Mouse (Mus musculus) kidney, adult 8-10 months (tissue): ENCODE measurements around the gene Cyp2d11.

Source experiments
- DNase-seq, 2 experiments: peaks; one replicate each; pipeline ENCODE4 v3.0.0; 2022

Cyp2d11 gene

GRCm38 (mm10) chr15:82379871-82380713 lies 13.7 kb downstream of the Cyp2d11 start, which contains the start of gene Cyp2d22:
Gene Cyp2d22, minus strand, starts transcription at chr15:82380260.
- DNase-seq, result peak; percentile 68 to 72

GRCm38 (mm10) chr15:82379511-82379870 lies 14.3 kb downstream of the Cyp2d11 start:
- DNase-seq, result peak in 1 of 2 experiments; percentile 45

GRCm38 (mm10) chr15:82378261-82379180 lies 15.3 kb downstream of the Cyp2d11 start:
- no peak for DNase-seq

- no peak for DNase-seq
Measured at GRCm38 (mm10) chr15:82377701-82378100, 16.1 kb downstream of the Cyp2d11 start.

- DNase-seq, result peak; percentile 51 to 68
Measured at GRCm38 (mm10) chr15:82376393-82377138, 17.3 kb downstream of the Cyp2d11 start.

DNA sequence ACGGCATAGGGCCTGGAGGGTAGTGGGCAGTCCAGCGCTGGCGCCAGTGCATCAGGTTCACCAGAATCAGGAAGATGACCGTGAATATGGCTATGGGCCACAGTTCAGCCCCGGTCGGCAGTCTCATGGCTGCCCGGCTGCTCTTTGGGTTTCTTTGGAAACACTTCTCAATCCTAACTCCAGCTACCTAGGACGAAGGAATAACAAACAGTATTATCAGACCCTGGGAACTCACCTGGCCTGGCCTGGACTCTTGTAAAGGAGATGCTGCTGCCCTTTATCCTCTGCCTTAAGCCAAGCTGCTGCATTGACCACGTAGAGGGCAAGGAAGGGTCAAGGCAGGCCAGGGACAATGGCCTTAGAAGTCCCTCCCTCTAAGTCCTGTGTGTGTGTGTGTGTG lies 18.0 kb downstream of the Cyp2d11 start:
- no peak for DNase-seq

DNA sequence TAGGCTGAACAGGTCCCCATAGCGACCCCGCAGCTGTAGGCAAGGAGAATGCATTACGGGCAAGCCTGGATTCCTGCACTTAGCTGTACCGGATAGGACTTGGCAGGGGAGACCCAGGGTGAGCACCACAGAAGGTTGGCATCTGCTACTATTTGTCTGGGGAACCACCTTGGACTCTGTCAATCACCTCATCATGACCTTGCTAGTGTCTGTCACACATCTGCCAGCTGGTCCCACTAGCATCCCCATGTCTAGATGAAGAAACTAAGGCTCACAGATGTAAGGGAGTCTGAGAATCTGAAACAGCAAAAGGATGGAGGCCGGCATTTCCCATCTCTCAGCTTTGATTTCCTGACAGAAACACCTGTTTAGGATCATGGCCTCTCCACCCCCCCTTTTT lies 19.4 kb downstream of the Cyp2d11 start:
- no peak for DNase-seq

- DNase-seq, result no peak
Measured at GRCm38 (mm10) chr15:82372991-82373390, 20.8 kb downstream of the Cyp2d11 start.

GRCm38 (mm10) chr15:82372446-82372845 lies 21.4 kb downstream of the Cyp2d11 start:
- no peak for DNase-seq

DNA sequence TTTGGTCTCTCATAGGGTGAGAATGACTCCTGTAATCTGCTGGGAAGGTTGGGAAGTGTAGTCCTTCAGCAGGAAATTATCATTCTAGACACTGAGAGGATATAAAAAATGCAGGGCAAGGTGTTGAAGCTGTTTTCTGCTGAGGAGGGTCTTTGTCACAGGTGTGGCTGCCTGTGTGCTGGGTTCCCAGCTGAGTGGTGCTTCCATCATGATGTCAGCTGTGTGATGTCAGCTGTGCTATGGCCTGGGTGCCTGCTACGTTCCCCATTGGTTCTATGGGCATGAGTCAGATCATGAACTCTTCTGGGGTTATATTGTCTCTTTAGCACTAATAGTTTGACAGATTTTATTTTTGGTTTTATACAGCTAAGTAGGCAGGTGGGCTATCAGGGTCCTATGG lies 25.0 kb downstream of the Cyp2d11 start:
- DNase-seq, result peak in 1 of 2 experiments; percentile 0

- DNase-seq, result peak in 1 of 2 experiments; percentile 0
Measured at GRCm38 (mm10) chr15:82368146-82368545, 25.7 kb downstream of the Cyp2d11 start.

- DNase-seq, result peak in 1 of 2 experiments; percentile 1
Measured at GRCm38 (mm10) chr15:82364561-82364960, 29.3 kb downstream of the Cyp2d11 start.

DNA sequence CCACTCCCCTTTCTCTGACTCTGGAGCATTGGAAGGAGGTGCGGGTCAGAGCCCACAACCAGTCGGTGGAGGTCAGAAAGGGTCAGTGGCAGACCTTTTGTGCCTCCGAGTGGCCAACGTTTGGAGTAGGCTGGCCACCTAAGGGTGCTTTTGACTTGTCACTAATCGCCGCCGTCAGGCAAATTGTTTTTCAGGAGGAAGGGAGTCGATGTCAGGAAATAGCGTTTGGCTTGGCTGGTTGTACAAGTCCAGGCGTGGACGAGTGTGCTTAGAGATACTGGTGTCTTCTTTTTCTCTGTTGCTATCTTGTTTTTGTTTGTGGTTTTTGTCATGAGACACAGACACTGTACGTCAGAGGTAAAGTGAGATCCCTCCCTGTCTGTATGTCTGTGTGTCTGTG lies 30.0 kb downstream of the Cyp2d11 start:
- DNase-seq, result peak in 1 of 2 experiments; percentile 0

GRCm38 (mm10) chr15:82362234-82362633 lies 31.6 kb downstream of the Cyp2d11 start:
- DNase-seq, result peak in 1 of 2 experiments; percentile 25

DNA sequence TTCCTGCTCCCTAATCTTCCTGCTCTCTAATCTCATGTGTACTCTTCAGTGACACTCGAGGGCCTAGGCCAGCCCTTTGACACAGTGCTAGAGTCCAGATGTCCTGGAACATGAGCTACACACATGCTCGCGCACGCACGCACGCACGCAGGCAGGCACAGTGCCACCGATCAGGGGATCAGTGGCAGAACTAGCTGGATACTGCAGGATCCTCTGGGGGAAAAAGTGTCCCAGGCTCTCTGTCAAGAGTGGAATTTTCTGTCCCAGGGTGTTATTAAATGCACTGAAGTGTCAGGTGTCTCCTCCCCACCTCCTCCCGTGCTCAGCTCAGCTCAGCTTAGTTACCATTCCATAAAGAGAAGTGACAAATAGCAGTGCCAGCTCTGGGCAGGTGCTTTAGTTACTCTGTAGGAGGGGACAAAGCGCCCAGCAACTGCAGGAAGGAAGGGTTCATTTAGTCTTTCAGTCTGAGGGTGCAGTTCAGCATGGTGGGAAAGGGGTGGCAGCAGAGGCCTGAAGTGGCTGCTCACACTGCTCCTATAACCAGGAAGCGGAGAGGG lies 32.3 kb downstream of the Cyp2d11 start:
- DNase-seq, result peak in 1 of 2 experiments; percentile 45

DNA sequence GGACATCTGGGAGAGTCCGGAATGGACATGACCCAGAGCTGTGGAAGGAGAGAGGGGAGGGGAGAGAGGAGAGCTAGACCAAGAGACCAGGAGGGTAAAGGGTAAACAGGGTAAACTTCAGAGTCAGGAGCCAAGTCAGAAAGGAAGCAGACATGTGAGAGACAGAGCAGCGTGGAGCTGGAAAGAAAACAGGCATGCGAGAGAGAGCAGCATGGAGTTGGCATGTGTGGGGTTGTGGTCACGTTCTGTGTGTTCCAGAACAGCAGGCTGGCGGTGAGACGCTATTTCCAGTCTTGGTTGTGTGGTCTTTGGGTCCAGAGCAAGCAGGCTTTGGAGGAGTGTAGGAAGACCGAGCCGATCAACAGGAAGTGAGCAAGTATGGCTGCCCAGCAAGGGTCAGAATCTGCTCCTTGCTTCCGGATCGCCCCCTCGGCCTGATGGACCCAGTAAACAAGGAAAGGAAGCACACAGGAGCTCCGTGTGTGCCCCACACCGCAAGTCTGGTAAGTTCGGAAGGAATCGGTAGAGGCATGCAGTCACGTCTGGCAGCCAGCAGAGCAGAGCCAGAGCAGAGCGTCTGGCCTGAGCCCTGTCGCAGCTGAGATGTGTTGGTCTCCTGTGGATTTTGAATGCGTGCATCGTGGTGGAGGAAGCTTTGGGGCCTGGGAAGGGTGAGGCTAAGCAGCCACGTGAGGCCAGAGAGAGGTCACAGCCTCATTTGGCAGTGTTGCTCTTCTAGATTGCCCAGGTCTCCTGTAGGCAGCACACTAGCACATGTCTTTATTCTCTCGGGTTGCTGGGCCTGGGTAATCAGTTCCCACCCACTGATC lies 35.2 kb downstream of the Cyp2d11 start:
- DNase-seq, result peak; percentile 58 to 73

DNA sequence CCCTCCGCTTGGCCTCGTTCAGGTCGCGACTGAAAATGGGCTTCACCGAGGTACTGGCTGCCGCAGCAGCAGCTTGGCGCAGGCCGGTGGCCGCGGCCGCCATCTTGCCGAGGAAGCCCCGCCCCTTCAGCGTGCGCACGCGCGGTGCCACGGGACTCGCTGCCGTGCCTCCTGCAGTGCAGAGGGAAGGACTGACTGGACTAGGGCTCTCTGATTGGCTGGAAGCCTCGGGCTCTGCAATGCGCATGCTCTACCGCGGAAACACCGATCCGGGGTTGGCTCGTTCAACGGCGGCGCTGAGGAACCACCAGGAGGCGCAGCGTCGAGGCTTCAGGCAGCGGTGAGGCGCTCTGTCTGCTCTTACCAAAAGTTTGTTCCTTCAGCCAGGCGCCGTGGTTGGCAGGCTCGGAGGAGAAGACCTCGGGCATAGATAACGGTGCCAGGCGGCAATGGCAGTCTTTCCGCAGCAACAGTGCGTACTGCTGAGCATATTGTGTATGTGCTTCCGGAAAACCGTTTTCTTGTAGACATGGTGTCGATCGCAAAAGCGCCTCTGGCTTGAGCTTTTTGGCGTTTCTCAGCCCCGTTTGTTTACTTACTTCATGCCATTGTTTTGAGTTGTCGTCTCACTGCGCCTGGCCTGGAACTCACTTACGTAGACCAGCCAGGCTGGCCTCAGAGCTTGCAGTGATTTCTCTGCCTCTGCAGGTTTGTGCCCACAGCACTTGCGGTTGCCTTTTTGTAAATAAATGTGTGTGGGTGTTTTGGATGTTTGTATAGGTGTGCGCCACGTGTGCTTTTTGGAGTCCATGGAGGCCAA lies 39.5 kb downstream of the Cyp2d11 start, which contains the start of gene Ndufa6:
Gene Ndufa6, minus strand, starts transcription at position 197 of the 820 bp plus-strand sequence.
- peak; percentile 96 to 97 for DNase-seq

DNA sequence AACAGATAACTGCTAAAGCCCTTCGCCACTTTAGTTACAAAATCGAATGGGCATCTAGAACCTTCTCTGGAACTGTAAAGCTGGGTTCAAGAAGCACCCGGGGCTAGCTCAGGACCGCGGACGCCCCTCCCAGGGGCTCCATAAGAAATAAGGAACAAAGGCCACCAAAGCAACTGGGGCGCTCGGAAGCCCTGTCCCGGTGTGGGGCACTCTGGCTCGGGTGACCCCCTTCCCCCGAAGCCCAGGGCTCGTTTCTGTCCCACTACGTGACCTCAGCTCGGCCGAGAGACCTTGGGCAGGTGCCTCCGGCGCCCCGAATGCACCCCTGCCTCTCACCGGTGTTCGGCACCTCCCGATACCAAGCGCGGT lies 40.1 kb downstream of the Cyp2d11 start:
- no peak for DNase-seq

DNA sequence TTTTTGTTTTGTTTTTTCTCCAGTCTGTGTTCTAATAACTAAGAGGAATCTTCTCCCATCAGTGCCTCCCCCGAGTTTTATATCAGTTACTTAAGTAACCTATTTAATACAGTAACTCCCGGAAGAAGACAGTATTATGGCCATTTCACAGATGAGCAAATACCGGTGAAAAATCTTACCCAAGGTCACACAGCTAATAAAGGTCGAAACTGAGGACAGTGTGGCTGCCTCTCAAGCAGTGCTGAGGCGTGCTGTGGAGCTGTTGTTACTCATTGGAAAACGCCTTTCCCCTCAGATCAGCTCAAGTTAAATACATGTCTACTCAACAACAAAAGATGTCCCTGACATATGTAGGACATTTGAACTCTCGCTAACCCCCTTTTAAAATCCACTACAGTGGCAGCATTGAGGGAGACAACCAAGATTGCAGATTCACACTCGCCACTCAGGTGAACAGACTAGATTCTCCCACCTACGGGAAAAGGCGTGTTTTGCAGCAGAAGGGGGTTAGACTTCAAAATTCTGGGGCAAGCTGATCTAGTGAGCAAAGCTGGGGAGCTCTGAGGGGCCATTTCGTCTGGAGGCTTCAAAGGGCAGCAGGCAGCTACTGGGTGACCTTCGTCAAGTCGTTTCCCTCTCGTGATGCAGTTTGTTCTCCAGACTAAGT lies 40.6 kb downstream of the Cyp2d11 start:
- no peak for DNase-seq

- DNase-seq, result no peak
Measured at GRCm38 (mm10) chr15:82351480-82351879, 42.3 kb downstream of the Cyp2d11 start.
